ENCODE assay signal across 8 mouse cellular contexts in the genomic region with DNA sequence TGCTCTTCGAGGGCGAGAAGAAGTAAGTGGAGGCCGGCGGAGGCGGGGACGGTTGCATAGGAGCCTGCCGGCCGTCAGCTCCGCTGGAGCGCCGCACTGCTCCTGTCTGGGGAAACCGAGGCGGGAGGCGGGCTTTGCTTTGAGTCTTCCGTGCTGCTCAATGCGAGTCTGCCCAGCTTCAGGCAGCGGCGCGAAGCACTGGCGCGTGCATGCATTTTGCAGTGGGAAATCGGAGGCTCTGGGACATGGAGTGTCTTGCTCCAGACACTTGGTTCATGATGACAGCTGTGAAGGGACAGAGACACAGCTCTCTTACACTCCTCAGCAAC. TPM values are rescaled to one million over a fixed set of nuclear protein-coding genes. Genes with fewer than 3 reads are reported as not detected.
DNase-seq lines count a peak whose midpoint lies in the region; ATAC-seq and TF ChIP-seq lines count a peak whose summit lies in the region.

No protein-coding gene starts in this region.

- intact Hi-C loops in left cerebral cortex, postnatal 10 days (cut with DNase I), result no loop called here

- no peak for DNase-seq in lung, adult 2 months
- no peak for DNase-seq in lung, adult 18-20 months
- no peak for DNase-seq in limb, embryonic 11.5 days (ENCODE audit: low spot score)
- DNase-seq in cerebellum, postnatal 36 days, result no peak
- DNase-seq in left cerebral cortex, postnatal 10 days (ENCODE audit: extremely low spot score in 1 of 2, low spot score in 2 of 2), result no peak
- no peak for DNase-seq in cerebellum, postnatal 4 days (ENCODE audit: low spot score in 2 of 2)

- peak overlapping the region; percentile 72; the same call in 1 of the 2 replicates for H3K27ac ChIP-seq in embryonic facial prominence, embryonic 15.5 days (replicated peaks)
- H3K27ac ChIP-seq in limb, embryonic 11.5 days (replicated peaks; ENCODE audit: low read depth, low read length), result no peak overlapping the region
- H3K27ac ChIP-seq in neural tube, embryonic 15.5 days (replicated peaks), result peak overlapping the region; percentile 83

- peak overlapping the region; percentile 91 for H3K9ac ChIP-seq in embryonic facial prominence, embryonic 15.5 days
- peak overlapping the region; percentile 85 for H3K9ac ChIP-seq in limb, embryonic 11.5 days (ENCODE audit: low read length)
- H3K9ac ChIP-seq in neural tube, embryonic 15.5 days (replicated peaks), result peak overlapping the region; percentile 96

- no peak for TF ChIP-seq CTCF in lung, adult 2 months (IDR thresholded peaks at IDR 0.05; ENCODE audit: insufficient read depth, low read length)

- H3K4me2 ChIP-seq in embryonic facial prominence, embryonic 15.5 days (replicated peaks), result peak overlapping the region; percentile 85
- H3K4me2 ChIP-seq in limb, embryonic 11.5 days (ENCODE audit: low read depth, severe bottlenecking), result peak overlapping the region; percentile 69
- H3K4me2 ChIP-seq in neural tube, embryonic 15.5 days, result peak overlapping the region; percentile 93

- no peaks in the 10 kb centered on the region for H3K27me3 ChIP-seq in embryonic facial prominence, embryonic 15.5 days
- no peaks in the 10 kb centered on the region for H3K27me3 ChIP-seq in limb, embryonic 11.5 days (ENCODE audit: control insufficient read depth, insufficient read depth, low read length)
- H3K27me3 ChIP-seq in neural tube, embryonic 15.5 days (replicated peaks), result no peaks in the 10 kb centered on the region

- no peaks in the 10 kb centered on the region for H3K9me3 ChIP-seq in embryonic facial prominence, embryonic 15.5 days (replicated peaks)
- no peaks in the 10 kb centered on the region for H3K9me3 ChIP-seq in limb, embryonic 11.5 days (ENCODE audit: control insufficient read depth, low read length)
- H3K9me3 ChIP-seq in neural tube, embryonic 15.5 days (replicated peaks), result no peaks in the 10 kb centered on the region

- H3K36me3 ChIP-seq in embryonic facial prominence, embryonic 15.5 days, result peaks cover 29% of the 10 kb centered on the region
- peaks cover 8% of the 10 kb centered on the region for H3K36me3 ChIP-seq in limb, embryonic 11.5 days (ENCODE audit: control insufficient read depth, insufficient read depth, low read length)
- H3K36me3 ChIP-seq in neural tube, embryonic 15.5 days, result peaks cover 24% of the 10 kb centered on the region

- no peak for TF ChIP-seq POLR2A in lung, adult 2 months (IDR thresholded peaks at IDR 0.05; ENCODE audit: borderline replicate concordance, extremely low read depth, low read depth, low read length)

- ATAC-seq in embryonic facial prominence, embryonic 15.5 days (ENCODE audit: insufficient number of reproducible peaks, low FRiP score, low TSS enrichment, low read depth), result 0 out of 2 replicates have a peak, but pooled peaks have one; percentile 47
- 0 out of 2 replicates have a peak, but pooled peaks have one; percentile 7 for ATAC-seq in limb, embryonic 11.5 days (ENCODE audit: insufficient number of reproducible peaks, low FRiP score, low TSS enrichment, low read depth)
- peak; percentile 55 for ATAC-seq in neural tube, embryonic 15.5 days (ENCODE audit: low FRiP score)

- under 1% methylated on average over 22 of the region's 22 CpGs for WGBS in lung, adult 2 months
- under 1% methylated on average over 22 of the region's 22 CpGs for WGBS in embryonic facial prominence, embryonic 15.5 days
- WGBS in limb, embryonic 11.5 days, result under 1% methylated on average over 22 of the region's 22 CpGs
- WGBS in neural tube, embryonic 15.5 days, result 0% methylated on average over 22 of the region's 22 CpGs

- H3K4me1 ChIP-seq in lung, adult 2 months (ENCODE audit: control insufficient read depth, insufficient read depth, low read length), result peaks cover 11% of the 10 kb centered on the region
- peaks cover 22% of the 10 kb centered on the region for H3K4me1 ChIP-seq in embryonic facial prominence, embryonic 15.5 days
- peaks cover 11% of the 10 kb centered on the region for H3K4me1 ChIP-seq in limb, embryonic 11.5 days (ENCODE audit: control insufficient read depth, insufficient read depth, low read length)
- peaks cover 31% of the 10 kb centered on the region for H3K4me1 ChIP-seq in neural tube, embryonic 15.5 days

- H3K4me3 ChIP-seq in lung, adult 2 months (replicated peaks; ENCODE audit: extremely low read depth, low read depth, low read length), result peak overlapping the region; percentile 88
- peak overlapping the region; percentile 90 for H3K4me3 ChIP-seq in embryonic facial prominence, embryonic 15.5 days (replicated peaks)
- H3K4me3 ChIP-seq in limb, embryonic 11.5 days (ENCODE audit: low read depth, low read length), result peak overlapping the region; percentile 91
- peak overlapping the region; percentile 97 for H3K4me3 ChIP-seq in neural tube, embryonic 15.5 days (replicated peaks)

RNA-seq across cellular contexts. Expression of gene Polr2j, which starts 0.3 kb away (rescaled TPM):
- 35.0 and 37.1 TPM in 2 replicates for polyA plus RNA-seq in lung, adult 2 months (2012; rRNA removed)
- polyA plus RNA-seq in embryonic facial prominence, embryonic 15.5 days (2015; fragmentation: Nextera tagmentation; extraction: Ambion mirVana), result 205 and 222 TPM in 2 replicates
- polyA plus RNA-seq in limb, embryonic 11.5 days (2014; fragmentation: Nextera tagmentation; extraction: Ambion mirVana), result 274 and 281 TPM in 2 replicates
- 216 and 226 TPM in 2 replicates for polyA plus RNA-seq in neural tube, embryonic 15.5 days (2015; fragmentation: Nextera tagmentation; extraction: Ambion mirVana)
- 10 to 100 TPM; 82.2 to 91.6 TPM for total RNA-seq in left cerebral cortex, postnatal 10 days (2021)

RNA-seq across cellular contexts. Expression of gene Lrwd1, which starts 19.1 kb away (rescaled TPM):
- polyA plus RNA-seq in lung, adult 2 months (2012; rRNA removed), result 32.3 and 35.4 TPM in 2 replicates
- polyA plus RNA-seq in embryonic facial prominence, embryonic 15.5 days (2015; fragmentation: Nextera tagmentation; extraction: Ambion mirVana), result 36.8 and 40.0 TPM in 2 replicates
- 50.5 TPM in 2 replicates for polyA plus RNA-seq in limb, embryonic 11.5 days (2014; fragmentation: Nextera tagmentation; extraction: Ambion mirVana)
- 22.7 and 29.4 TPM in 2 replicates for polyA plus RNA-seq in neural tube, embryonic 15.5 days (2015; fragmentation: Nextera tagmentation; extraction: Ambion mirVana)
- total RNA-seq in left cerebral cortex, postnatal 10 days (2021), result 10 to 100 TPM; 11.7 to 13.2 TPM

RNA-seq across cellular contexts. Expression of gene Alkbh4, which starts 19.2 kb away (rescaled TPM):
- 15.1 TPM in 2 replicates for polyA plus RNA-seq in lung, adult 2 months (2012; rRNA removed)
- polyA plus RNA-seq in embryonic facial prominence, embryonic 15.5 days (2015; fragmentation: Nextera tagmentation; extraction: Ambion mirVana), result 21.6 and 22.7 TPM in 2 replicates
- 23.9 and 24.7 TPM in 2 replicates for polyA plus RNA-seq in limb, embryonic 11.5 days (2014; fragmentation: Nextera tagmentation; extraction: Ambion mirVana)
- 23.2 and 24.2 TPM in 2 replicates for polyA plus RNA-seq in neural tube, embryonic 15.5 days (2015; fragmentation: Nextera tagmentation; extraction: Ambion mirVana)
- total RNA-seq in left cerebral cortex, postnatal 10 days (2021), result 10 to 100 TPM in 1 of 2 experiments, 1 to 10 TPM in 1; 9.5 to 11.7 TPM

RNA-seq across cellular contexts. Expression of gene Rasa4, which starts 33.0 kb away (rescaled TPM):
- polyA plus RNA-seq in lung, adult 2 months (2012; rRNA removed), result 11.8 and 16.1 TPM in 2 replicates
- polyA plus RNA-seq in embryonic facial prominence, embryonic 15.5 days (2015; fragmentation: Nextera tagmentation; extraction: Ambion mirVana), result 13.4 and 13.6 TPM in 2 replicates
- polyA plus RNA-seq in limb, embryonic 11.5 days (2014; fragmentation: Nextera tagmentation; extraction: Ambion mirVana), result 3.3 and 4.4 TPM in 2 replicates
- polyA plus RNA-seq in neural tube, embryonic 15.5 days (2015; fragmentation: Nextera tagmentation; extraction: Ambion mirVana), result 19.2 and 21.4 TPM in 2 replicates
- total RNA-seq in left cerebral cortex, postnatal 10 days (2021), result 1 to 10 TPM; 6.8 to 7.9 TPM

RNA-seq across cellular contexts. Expression of gene Orai2, which starts 53.8 kb away (rescaled TPM):
- 39.2 and 51.0 TPM in 2 replicates for polyA plus RNA-seq in lung, adult 2 months (2012; rRNA removed)
- 17.1 and 18.3 TPM in 2 replicates for polyA plus RNA-seq in embryonic facial prominence, embryonic 15.5 days (2015; fragmentation: Nextera tagmentation; extraction: Ambion mirVana)
- polyA plus RNA-seq in limb, embryonic 11.5 days (2014; fragmentation: Nextera tagmentation; extraction: Ambion mirVana), result 4.5 and 5.6 TPM in 2 replicates
- polyA plus RNA-seq in neural tube, embryonic 15.5 days (2015; fragmentation: Nextera tagmentation; extraction: Ambion mirVana), result 40.0 and 45.6 TPM in 2 replicates
- 10 to 100 TPM; 59.8 to 62.6 TPM for total RNA-seq in left cerebral cortex, postnatal 10 days (2021)
